Mouse (Mus musculus) lung, embryonic 15.5 days (tissue): Measurements from ENCODE around the gene Klhdc4. TPM values are rescaled to one million over a fixed set of nuclear protein-coding genes. Genes with fewer than 3 reads are reported as not detected.

Experiments
- ATAC-seq: fragments of 200-750 bp; cut with Nextera tagmentation; 2 replicates; pipeline ENCODE4 v1.8.0; 2017; ENCODE audit warnings: moderate number of reproducible peaks, borderline replicate concordance; ENCODE audit not compliant: low FRiP score, low TSS enrichment; ENCODE audit errors: extremely low read depth
- H3K27ac ChIP-seq: fragments of 300-500 bp; sonication (generic); 2 replicates; pipeline ENCODE4 v1.5.1; 2015; ENCODE audit warnings: moderate library complexity, mild to moderate bottlenecking, inconsistent platforms
- H3K27me3 ChIP-seq: fragments of 300-500 bp; sonication (generic); 2 replicates; pipeline ENCODE4 v1.6.1; 2015; ENCODE audit warnings: inconsistent platforms
- H3K36me3 ChIP-seq: fragments of 300-500 bp; sonication (generic); 2 replicates; pipeline ENCODE4 v1.6.1; 2015; ENCODE audit warnings: inconsistent platforms
- H3K4me1 ChIP-seq: fragments of 300-500 bp; sonication (generic); 2 replicates; pipeline ENCODE4 v1.6.1; 2015; ENCODE audit warnings: inconsistent platforms
- H3K4me2 ChIP-seq: fragments of 300-500 bp; sonication (generic); 2 replicates; pipeline ENCODE4 v1.6.1; 2015; ENCODE audit warnings: inconsistent platforms, mild to moderate bottlenecking, moderate library complexity
- H3K4me3 ChIP-seq: fragments of 300-500 bp; sonication (generic); 2 replicates; pipeline ENCODE4 v1.5.1; 2015; ENCODE audit warnings: mild to moderate bottlenecking, inconsistent platforms
- H3K9ac ChIP-seq: fragments of 300-500 bp; sonication (generic); 2 replicates; pipeline ENCODE4 v1.6.1; 2015; ENCODE audit warnings: inconsistent platforms
- H3K9me3 ChIP-seq: fragments of 300-500 bp; sonication (generic); 2 replicates; pipeline ENCODE4 v1.6.1; 2016; ENCODE audit warnings: inconsistent platforms
- WGBS: fragments of 180-500 bp; shearing (Covaris S2); methylation state at CpG from one replicate; pipeline ENCODE4 v1.1.7; 2015; 5-methylcytosine and 5-hydroxymethylcytosine counted together
- polyA plus RNA-seq: library from polyadenylated mRNA; unstranded; fragments of >200 nt; fragmentation: Nextera tagmentation; extraction: Ambion mirVana; gene quantifications from 2 replicates; pipeline ENCODE4 v1.2.1, GENCODE M21; 2015

Gene Klhdc4
- polyA plus RNA-seq, 1 experiment from 2014 or later: 41.8 TPM

GRCm38 (mm10) chr8:121769095-121769494, 60.3 kb downstream of the Klhdc4 start:
- Histone ChIP-seq H3K9me3 (no peaks in the 10 kb centered on the region), H3K27me3 (peaks cover 6% of the 10 kb centered on the region; the same call in 1 of the 2 replicates), H3K4me2 (no peak overlapping the region), H3K4me1 (no peaks in the 10 kb centered on the region), H3K36me3 (no peaks in the 10 kb centered on the region), H3K9ac (no peak overlapping the region), H3K4me3 (no peak overlapping the region), H3K27ac (no peak overlapping the region)
- ATAC-seq: no peak
- 13% methylated on average over 3 of the region's 3 CpGs for WGBS

- Histone ChIP-seq H3K27me3 (no peaks in the 10 kb centered on the region), H3K9ac (no peak overlapping the region), H3K4me2 (no peak overlapping the region), H3K4me1 (no peaks in the 10 kb centered on the region), H3K4me3 (no peak overlapping the region), H3K27ac (no peak overlapping the region), H3K9me3 (no peaks in the 10 kb centered on the region), H3K36me3 (no peaks in the 10 kb centered on the region)
- WGBS: 66% methylated on average over 7 of the region's 7 CpGs
- no peak for ATAC-seq
Observed at GRCm38 (mm10) chr8:121765594-121766138, 63.7 kb downstream of the Klhdc4 start.

- Histone ChIP-seq H3K27me3 (no peaks in the 10 kb centered on the region), H3K4me2 (no peak overlapping the region), H3K9me3 (no peaks in the 10 kb centered on the region), H3K9ac (no peak overlapping the region), H3K4me3 (no peak overlapping the region), H3K27ac (no peak overlapping the region), H3K36me3 (no peaks in the 10 kb centered on the region), H3K4me1 (no peaks in the 10 kb centered on the region)
- ATAC-seq: no peak
- WGBS: 64% methylated on average over 9 of the region's 9 CpGs
Observed at GRCm38 (mm10) chr8:121763700-121764013, 65.7 kb downstream of the Klhdc4 start.

- Histone ChIP-seq H3K4me2 (no peak overlapping the region), H3K9ac (no peak overlapping the region), H3K4me3 (no peak overlapping the region), H3K4me1 (no peaks in the 10 kb centered on the region), H3K9me3 (no peaks in the 10 kb centered on the region), H3K27ac (no peak overlapping the region), H3K27me3 (no peaks in the 10 kb centered on the region), H3K36me3 (no peaks in the 10 kb centered on the region)
- ATAC-seq: no peak
- WGBS: 40% methylated on average over 7 of the region's 7 CpGs
Observed at GRCm38 (mm10) chr8:121762999-121763699, 66.2 kb downstream of the Klhdc4 start.

- H3K4me1 ChIP-seq: no peaks in the 10 kb centered on the region
- WGBS: 27% methylated on average over 10 of the region's 10 CpGs
- H3K27me3 ChIP-seq: no peaks in the 10 kb centered on the region
- H3K4me3 ChIP-seq: no peak overlapping the region
- H3K9me3 ChIP-seq: no peaks in the 10 kb centered on the region
- H3K27ac ChIP-seq: no peak overlapping the region
- no peak overlapping the region for H3K4me2 ChIP-seq
- no peak overlapping the region for H3K9ac ChIP-seq
- no peaks in the 10 kb centered on the region for H3K36me3 ChIP-seq
- no peak for ATAC-seq
Observed at GRCm38 (mm10) chr8:121761480-121761879, 67.9 kb downstream of the Klhdc4 start.

GRCm38 (mm10) chr8:121760484-121760883, 68.9 kb downstream of the Klhdc4 start:
- H3K4me2 ChIP-seq: no peak overlapping the region
- H3K27ac ChIP-seq: no peak overlapping the region
- ATAC-seq: no peak
- H3K4me3 ChIP-seq: no peak overlapping the region
- 59% methylated on average over 7 of the region's 7 CpGs for WGBS
- H3K4me1 ChIP-seq: no peaks in the 10 kb centered on the region
- H3K9me3 ChIP-seq: no peaks in the 10 kb centered on the region
- H3K9ac ChIP-seq: no peak overlapping the region
- H3K36me3 ChIP-seq: no peaks in the 10 kb centered on the region
- H3K27me3 ChIP-seq: no peaks in the 10 kb centered on the region

- H3K9me3 ChIP-seq: no peaks in the 10 kb centered on the region
- no peak for ATAC-seq
- 55% methylated on average over 12 of the region's 12 CpGs for WGBS
Observed at GRCm38 (mm10) chr8:121758470-121758869, 70.9 kb downstream of the Klhdc4 start.

GRCm38 (mm10) chr8:121751407-121751806, 78.0 kb downstream of the Klhdc4 start:
- Histone ChIP-seq H3K4me1 (no peaks in the 10 kb centered on the region), H3K4me3 (no peak overlapping the region), H3K27me3 (peaks cover 24% of the 10 kb centered on the region), H3K9ac (no peak overlapping the region), H3K4me2 (no peak overlapping the region), H3K9me3 (peaks cover 8% of the 10 kb centered on the region; the same call in 1 of the 2 replicates), H3K27ac (no peak overlapping the region), H3K36me3 (no peaks in the 10 kb centered on the region)
- ATAC-seq: no peak
- 24% methylated on average over 3 of the region's 3 CpGs for WGBS

More at GRCm38 (mm10) chr8:121758470-121758869, 70.9 kb downstream of the Klhdc4 start:
- Histone ChIP-seq H3K27ac (no peak overlapping the region), H3K4me2 (no peak overlapping the region), H3K4me1 (no peaks in the 10 kb centered on the region), H3K9ac (no peak overlapping the region), H3K36me3 (no peaks in the 10 kb centered on the region), H3K27me3 (peaks cover 10% of the 10 kb centered on the region), H3K4me3 (no peak overlapping the region)

- Histone ChIP-seq H3K9ac (no peak overlapping the region), H3K4me2 (no peak overlapping the region), H3K9me3 (peaks cover 8% of the 10 kb centered on the region; the same call in 1 of the 2 replicates), H3K4me3 (no peak overlapping the region), H3K36me3 (no peaks in the 10 kb centered on the region), H3K4me1 (no peaks in the 10 kb centered on the region), H3K27ac (no peak overlapping the region), H3K27me3 (peaks cover 24% of the 10 kb centered on the region)
- no peak for ATAC-seq
- 32% methylated on average over 3 of the region's 3 CpGs for WGBS
Observed at GRCm38 (mm10) chr8:121750512-121750911, 78.9 kb downstream of the Klhdc4 start.

GRCm38 (mm10) chr8:121749501-121749900, 79.9 kb downstream of the Klhdc4 start:
- H3K9me3 ChIP-seq: peaks cover 8% of the 10 kb centered on the region; the same call in 1 of the 2 replicates
- H3K9ac ChIP-seq: no peak overlapping the region
- peaks cover 24% of the 10 kb centered on the region for H3K27me3 ChIP-seq
- no peak overlapping the region for H3K4me3 ChIP-seq
- no peak overlapping the region for H3K27ac ChIP-seq
- H3K4me2 ChIP-seq: no peak overlapping the region
- no peaks in the 10 kb centered on the region for H3K4me1 ChIP-seq
- no peak for ATAC-seq
- no peaks in the 10 kb centered on the region for H3K36me3 ChIP-seq
- WGBS: 73% methylated on average over 9 of the region's 9 CpGs
